Mouse (Mus musculus) B cell, adult 67 days (primary cell): Measurements from ENCODE around the gene Vmn2r48. TPM values are rescaled to one million over a fixed set of nuclear protein-coding genes. Genes with fewer than 3 reads are reported as not detected.

Source experiments
- total RNA-seq, 2 experiments: library from RNA; stranded (reverse); gene quantifications; 4 replicates each; pipeline ENCODE4 v1.2.4; 2023

Gene Vmn2r48
- total RNA-seq, result not detected

GRCm38 (mm10) chr7:9953485-9953884, at the start of gene Vmn2r48:
TSS of gene Vmn2r48 (minus strand) at chr7:9953585.

DNA sequence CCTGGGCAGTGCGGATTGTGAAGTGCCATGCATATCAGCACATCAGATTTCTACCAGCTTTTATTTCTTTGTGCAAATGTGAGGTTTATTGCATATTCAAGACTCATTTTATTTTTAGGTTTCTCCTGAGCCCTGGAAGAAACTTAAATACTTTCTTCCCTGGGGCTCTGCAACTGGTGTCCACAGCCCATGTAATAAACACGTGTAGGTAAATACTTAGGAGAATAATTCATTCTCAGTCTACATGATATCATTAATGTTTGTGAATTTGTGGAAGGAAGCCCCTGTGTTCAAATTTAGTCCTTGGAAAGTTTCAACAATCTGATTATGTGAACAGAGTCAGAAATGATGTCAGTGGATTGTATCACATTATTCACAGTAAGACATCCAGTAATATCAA, 38.8 kb upstream of the Vmn2r48 start, which contains the start of gene Vmn2r49:
Gene Vmn2r49, minus strand, starts transcription at position 101 of the 400 bp plus-strand sequence.

Other genes with a start within 250 kb of the Vmn2r48 start
- not detected for gene Vmn2r46, start 183.0 kb downstream of the Vmn2r48 start, total RNA-seq
- not detected for gene Vmn2r47, start 112.3 kb downstream of the Vmn2r48 start, total RNA-seq
- gene Vmn2r49, start 38.7 kb upstream of the Vmn2r48 start, total RNA-seq, result not detected
- not detected for gene Vmn2r50, start 99.7 kb upstream of the Vmn2r48 start, total RNA-seq
- gene Vmn2r51, start 152.2 kb upstream of the Vmn2r48 start, total RNA-seq, result not detected
- under 1 TPM; 0.12 to 0.15 TPM for gene Vmn2r52, start 223.0 kb upstream of the Vmn2r48 start, total RNA-seq